Mouse (Mus musculus) neural tube, embryonic 11.5 days (tissue): ENCODE data around the gene Yipf3. TPM values are rescaled to one million over a fixed set of nuclear protein-coding genes. Genes with fewer than 3 reads are reported as not detected.

ENCODE experiments used
- ATAC-seq: fragments of 200-750 bp; cut with Nextera tagmentation; 2 replicates; pipeline ENCODE4 v1.8.0; 2017; ENCODE audit warnings: moderate number of reproducible peaks, mild to moderate bottlenecking, moderate TSS enrichment, moderate library complexity; ENCODE audit not compliant: insufficient read depth, low FRiP score, low TSS enrichment
- DNase-seq: peaks from one replicate; pipeline ENCODE4 v3.0.0-alpha.2; 2015; ENCODE audit warnings: low spot score
- H3K27ac ChIP-seq: fragments of 300-500 bp; sonication (generic); 2 replicates; pipeline ENCODE4 v1.5.1; 2014; ENCODE audit warnings: low read depth, mild to moderate bottlenecking, low read length
- H3K27me3 ChIP-seq: fragments of 300-500 bp; sonication (generic); 2 replicates; pipeline ENCODE4 v1.6.1; 2014; ENCODE audit warnings: mild to moderate bottlenecking, low read length, mixed read lengths; ENCODE audit not compliant: control insufficient read depth, insufficient read depth
- H3K36me3 ChIP-seq: fragments of 300-500 bp; sonication (generic); 2 replicates; pipeline ENCODE4 v1.6.1; 2014; ENCODE audit warnings: mild to moderate bottlenecking, low read length, moderate library complexity, mixed read lengths; ENCODE audit not compliant: control insufficient read depth, insufficient read depth
- H3K4me1 ChIP-seq: fragments of 300-500 bp; sonication (generic); 2 replicates; pipeline ENCODE4 v1.6.1; 2014; ENCODE audit warnings: low read length, mixed read lengths; ENCODE audit not compliant: control insufficient read depth, insufficient read depth
- H3K4me2 ChIP-seq: fragments of 300-500 bp; sonication (generic); 2 replicates; pipeline ENCODE4 v1.6.1; 2014; ENCODE audit warnings: low read depth, mild to moderate bottlenecking, moderate library complexity
- H3K4me3 ChIP-seq: fragments of 300-500 bp; sonication (generic); 2 replicates; pipeline ENCODE4 v1.5.1; 2014; ENCODE audit warnings: low read depth, low read length
- H3K9ac ChIP-seq: fragments of 300-500 bp; sonication (generic); 2 replicates; pipeline ENCODE4 v1.6.1; 2014; ENCODE audit warnings: mild to moderate bottlenecking, low read length
- H3K9me3 ChIP-seq: fragments of 300-500 bp; sonication (generic); 2 replicates; pipeline ENCODE4 v1.6.1; 2016; ENCODE audit warnings: low read length; ENCODE audit not compliant: control insufficient read depth
- WGBS: fragments of 180-500 bp; shearing (Covaris S2); extraction: QIAGEN DNeasy Blood & Tissue Kit; methylation state at CpG from one replicate; pipeline ENCODE4 v1.1.7; 2014; 5-methylcytosine and 5-hydroxymethylcytosine counted together
- polyA plus RNA-seq: library from polyadenylated mRNA; unstranded; fragments of >200 nt; fragmentation: Nextera tagmentation; extraction: Ambion mirVana; gene quantifications from 2 replicates; pipeline ENCODE4 v1.2.1, GENCODE M21; 2014

Yipf3 gene
- polyA plus RNA-seq, 1 experiment from 2014 or later: 89.9 TPM

DNA sequence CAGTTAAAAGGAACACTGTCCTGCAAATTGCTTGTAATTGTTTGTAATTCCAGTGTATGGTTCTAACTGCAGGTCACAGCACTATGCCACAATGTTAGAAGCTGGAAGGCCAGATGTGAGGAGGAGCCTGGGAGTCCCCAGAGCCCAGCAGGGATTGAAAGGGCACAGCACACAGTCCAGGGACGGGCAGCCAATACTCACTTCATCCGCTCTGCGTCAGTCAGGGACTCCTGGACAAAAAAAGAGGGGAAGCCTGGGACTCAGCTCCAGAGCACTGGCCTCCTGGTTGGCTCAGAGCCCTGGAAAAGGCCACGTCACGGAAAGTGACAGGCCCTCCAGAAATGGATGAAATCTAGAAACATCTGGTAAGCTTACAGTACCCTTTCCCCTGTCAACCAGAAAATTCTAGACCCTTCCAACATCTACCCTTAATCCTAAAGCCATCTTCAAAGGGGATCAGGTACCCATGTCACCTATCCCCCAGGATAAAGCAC is 14.4 kb downstream of the Yipf3 start:
- Histone ChIP-seq H3K27ac (no peak overlapping the region), H3K4me3 (no peak overlapping the region), H3K4me1 (no peaks in the 10 kb centered on the region), H3K27me3 (no peaks in the 10 kb centered on the region), H3K9me3 (no peaks in the 10 kb centered on the region), H3K9ac (no peak overlapping the region), H3K4me2 (no peak overlapping the region), H3K36me3 (peaks cover 15% of the 10 kb centered on the region)
- DNase-seq (no peak), ATAC-seq (no peak)
- 90% methylated on average over 5 of the region's 5 CpGs for WGBS

DNA sequence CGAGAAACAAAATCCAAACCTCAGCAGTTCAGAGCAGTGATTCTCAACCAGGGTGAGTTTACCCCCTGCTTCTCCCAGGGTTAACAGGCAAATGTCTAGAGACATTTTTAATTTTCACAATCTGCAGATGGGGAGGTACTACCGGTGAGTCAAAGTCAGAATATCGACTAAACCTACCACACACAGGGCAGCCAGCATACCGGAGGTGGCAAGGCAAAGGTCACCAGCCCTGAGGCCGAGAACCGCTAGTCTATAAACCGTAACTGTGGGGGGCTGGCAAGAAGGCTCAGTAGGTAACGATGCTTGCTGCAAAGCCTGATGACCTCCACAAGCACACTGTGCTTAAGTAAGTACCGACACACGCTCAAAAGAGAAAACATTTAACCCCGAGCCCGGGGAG is 17.6 kb downstream of the Yipf3 start:
- ATAC-seq: no peak
- H3K4me3 ChIP-seq: no peak overlapping the region
- 89% methylated on average over 12 of the region's 12 CpGs for WGBS

DNA sequence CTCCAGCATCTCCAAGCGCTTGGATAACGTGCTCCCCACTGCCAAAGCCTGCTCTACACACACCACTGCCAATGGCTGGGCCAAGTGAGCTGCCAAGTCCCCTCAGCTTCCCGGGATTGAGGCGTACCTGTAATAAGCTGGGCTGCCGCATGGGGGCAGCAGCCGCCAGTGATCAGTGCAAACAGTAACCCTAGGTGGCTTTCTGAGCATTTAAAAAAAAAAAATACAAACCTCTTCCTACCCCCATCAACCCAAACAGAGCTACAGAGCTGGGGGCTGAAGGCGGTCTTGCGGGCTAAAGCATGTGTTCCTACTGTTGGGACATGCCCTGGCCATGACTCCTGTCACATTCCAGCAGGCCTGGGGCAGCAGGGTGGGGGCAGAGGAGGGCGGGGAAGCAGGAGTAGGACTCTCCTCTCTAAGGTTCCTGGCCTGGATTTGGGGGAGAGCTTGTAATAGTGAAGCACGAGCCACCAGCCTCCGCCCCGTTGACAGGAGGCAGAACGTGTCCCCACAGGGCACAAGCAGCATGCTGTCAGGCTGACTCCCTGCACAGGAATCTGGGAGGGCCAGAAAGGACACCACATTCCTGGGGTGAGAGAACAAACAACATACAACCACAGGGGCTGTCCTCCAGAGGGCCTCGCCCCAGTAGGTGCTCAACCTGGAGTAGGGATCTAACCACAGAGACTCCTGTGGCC is 18.2 kb downstream of the Yipf3 start:
- H3K9ac ChIP-seq: no peak overlapping the region

More for the DNA sequence above, 17.6 kb downstream of the Yipf3 start:
- H3K9ac ChIP-seq: no peak overlapping the region
- no peak overlapping the region for H3K27ac ChIP-seq
- DNase-seq: no peak
- H3K4me1 ChIP-seq: no peaks in the 10 kb centered on the region
- H3K4me2 ChIP-seq: no peak overlapping the region
- H3K9me3 ChIP-seq: no peaks in the 10 kb centered on the region
- peaks cover 14% of the 10 kb centered on the region for H3K36me3 ChIP-seq
- no peaks in the 10 kb centered on the region for H3K27me3 ChIP-seq

DNA sequence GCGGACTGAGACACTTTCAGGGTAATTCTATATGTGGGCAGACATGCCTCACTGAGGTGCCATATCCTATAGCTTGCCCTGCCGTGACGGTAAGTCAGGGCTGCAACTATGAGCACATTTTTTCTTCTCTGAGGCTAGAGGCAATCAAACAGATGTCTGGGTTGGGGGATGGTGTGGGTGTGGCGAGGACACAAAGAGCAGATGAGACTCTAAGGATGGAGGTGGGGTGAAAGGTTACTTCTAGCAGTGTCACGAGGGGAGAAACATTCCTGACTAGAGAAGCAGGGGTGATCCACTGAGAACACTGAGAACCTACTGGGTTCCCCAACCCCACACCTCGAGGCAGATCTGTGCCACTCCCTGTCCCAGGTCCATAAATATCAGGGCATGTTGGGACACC is 19.1 kb downstream of the Yipf3 start:
- no peak overlapping the region for H3K4me2 ChIP-seq
- peak; percentile 3 for DNase-seq
- no peak for ATAC-seq
- 58% methylated on average over 6 of the region's 6 CpGs for WGBS
- no peaks in the 10 kb centered on the region for H3K9me3 ChIP-seq
- no peak overlapping the region for H3K9ac ChIP-seq
- H3K27me3 ChIP-seq: no peaks in the 10 kb centered on the region
- peaks cover 20% of the 10 kb centered on the region for H3K36me3 ChIP-seq
- no peaks in the 10 kb centered on the region for H3K4me1 ChIP-seq
- no peak overlapping the region for H3K27ac ChIP-seq
- no peak overlapping the region for H3K4me3 ChIP-seq

More for the DNA sequence above, 18.2 kb downstream of the Yipf3 start:
- DNase-seq: peak; percentile 86
- Histone ChIP-seq H3K4me1 (no peaks in the 10 kb centered on the region), H3K27me3 (no peaks in the 10 kb centered on the region), H3K36me3 (peaks cover 18% of the 10 kb centered on the region), H3K4me2 (no peak overlapping the region), H3K9me3 (no peaks in the 10 kb centered on the region), H3K4me3 (no peak overlapping the region), H3K27ac (no peak overlapping the region)
- ATAC-seq: no peak
- 33% methylated on average over 14 of the region's 14 CpGs for WGBS

DNA sequence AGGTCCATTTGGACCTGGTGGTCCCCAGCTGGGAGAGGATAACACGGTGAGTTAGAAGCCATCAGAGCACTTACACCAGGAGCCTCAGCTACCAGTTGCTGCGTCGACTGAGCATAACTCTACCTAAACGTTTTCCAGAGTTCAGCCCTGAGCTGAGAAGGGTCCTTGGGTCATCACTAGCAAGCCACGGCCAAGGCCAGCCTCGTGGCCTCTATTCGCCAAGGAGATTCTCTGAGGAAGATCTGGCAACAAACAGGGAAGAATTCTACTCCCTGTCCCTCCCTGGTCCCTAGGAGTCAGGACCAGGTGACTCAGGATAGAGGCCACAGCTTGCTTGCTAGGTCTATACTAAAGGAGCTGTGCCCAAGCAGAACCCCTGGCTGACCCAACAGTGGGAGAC is 19.6 kb downstream of the Yipf3 start:
- Histone ChIP-seq H3K4me1 (no peaks in the 10 kb centered on the region), H3K36me3 (peaks cover 20% of the 10 kb centered on the region), H3K27me3 (no peaks in the 10 kb centered on the region), H3K27ac (no peak overlapping the region), H3K4me3 (no peak overlapping the region), H3K9me3 (no peaks in the 10 kb centered on the region), H3K9ac (no peak overlapping the region), H3K4me2 (no peak overlapping the region)
- ATAC-seq: no peak
- no peak for DNase-seq
- WGBS: 85% methylated on average over 7 of the region's 7 CpGs

DNA sequence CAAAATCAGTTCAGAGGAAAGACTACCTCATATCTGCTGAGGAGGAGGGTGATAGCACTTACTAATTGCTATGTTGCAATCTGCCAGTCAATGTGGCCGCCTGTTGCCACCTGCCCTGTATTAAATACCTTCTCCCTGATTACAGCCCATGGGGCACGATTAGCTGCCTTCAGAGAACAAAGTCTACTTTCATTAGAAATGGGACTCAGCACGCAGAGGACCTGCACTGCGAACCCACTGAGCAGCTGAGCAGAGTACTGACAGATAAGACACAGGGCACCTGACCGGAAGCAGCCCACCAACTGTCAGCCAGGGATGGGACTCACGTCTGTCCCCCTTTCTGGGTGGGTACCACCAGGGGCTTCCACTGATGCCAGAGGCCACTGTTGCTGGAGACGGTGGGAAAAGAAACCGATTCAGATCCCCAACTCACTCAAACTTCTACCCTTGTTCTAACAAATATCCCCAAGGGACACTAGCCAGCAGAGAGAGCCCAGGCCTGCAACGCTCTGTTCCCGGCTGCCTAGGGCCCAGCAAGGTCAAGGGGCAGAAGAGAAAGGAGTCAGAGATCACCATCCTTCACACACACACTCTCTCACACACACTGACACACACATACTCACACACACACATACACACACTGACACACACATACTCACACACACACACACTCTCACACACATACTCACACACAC is 20.3 kb downstream of the Yipf3 start:
- ATAC-seq (no peak), DNase-seq (no peak)
- Histone ChIP-seq H3K4me2 (no peak overlapping the region), H3K36me3 (peaks cover 20% of the 10 kb centered on the region), H3K9me3 (no peaks in the 10 kb centered on the region), H3K9ac (no peak overlapping the region), H3K4me1 (no peaks in the 10 kb centered on the region), H3K4me3 (no peak overlapping the region), H3K27me3 (no peaks in the 10 kb centered on the region), H3K27ac (no peak overlapping the region)
- WGBS: 83% methylated on average over 10 of the region's 10 CpGs

DNA sequence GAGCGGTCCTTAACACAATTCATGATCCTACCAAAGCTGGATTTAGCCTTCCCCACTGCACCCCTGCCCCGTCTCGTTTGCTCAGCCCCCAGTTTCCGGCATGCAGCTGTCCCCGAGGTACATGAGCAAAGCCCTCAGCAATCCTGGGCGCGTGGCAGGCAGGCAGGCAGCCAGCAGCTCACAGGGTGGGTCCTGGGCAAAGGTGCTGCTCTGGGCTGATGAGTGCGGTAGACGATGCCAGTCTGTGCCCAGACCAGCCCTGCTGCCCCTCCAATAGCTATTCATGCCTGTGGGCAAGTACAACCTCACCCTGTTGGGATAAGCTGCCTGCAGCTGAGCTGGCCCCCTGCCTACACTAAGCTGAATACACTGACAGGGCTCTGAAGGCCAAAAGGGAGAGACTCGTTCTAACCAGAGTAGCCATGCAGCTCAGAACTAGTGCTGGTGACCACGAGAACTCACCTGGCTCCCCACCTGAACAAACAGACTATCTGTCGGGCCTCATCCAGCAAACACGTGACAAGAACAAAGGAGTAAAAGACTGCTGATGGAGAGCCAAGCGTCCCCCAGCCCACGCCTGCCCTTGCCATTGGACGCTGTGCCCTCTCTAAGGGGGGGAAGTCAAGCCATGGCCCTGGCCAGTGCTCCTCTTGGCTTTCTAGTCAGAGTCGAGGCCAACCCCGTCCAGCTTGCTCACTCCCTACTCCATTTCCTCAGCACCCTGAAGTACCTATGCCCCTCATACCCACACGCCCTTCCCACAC is 22.1 kb downstream of the Yipf3 start:
- no peak overlapping the region for H3K9ac ChIP-seq
- ATAC-seq (no peak), DNase-seq (no peak)

DNA sequence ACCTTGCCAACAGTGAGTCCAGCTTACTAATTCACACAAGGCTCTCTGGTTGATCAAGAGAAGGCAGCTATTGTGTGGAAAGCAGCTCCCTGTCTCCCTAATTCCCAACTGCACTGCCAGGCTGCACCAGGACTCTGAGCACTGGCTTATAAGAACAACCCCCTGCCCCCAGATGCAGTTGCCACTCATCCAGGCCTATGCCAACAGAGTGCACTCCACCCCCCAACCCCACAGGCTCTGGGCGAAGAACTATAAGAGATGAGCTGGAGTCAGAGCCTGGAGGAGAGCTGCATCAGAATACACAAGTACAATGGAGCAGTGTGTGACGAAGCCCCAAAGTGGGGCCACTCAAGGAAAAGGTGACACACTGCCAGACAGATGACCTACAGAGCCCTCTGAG is 24.2 kb downstream of the Yipf3 start:
- H3K4me1 ChIP-seq: no peaks in the 10 kb centered on the region
- WGBS: 90% methylated on average over 2 of the region's 2 CpGs
- DNase-seq (no peak), ATAC-seq (no peak)
- no peak overlapping the region for H3K4me3 ChIP-seq
- H3K27ac ChIP-seq: no peak overlapping the region
- no peak overlapping the region for H3K4me2 ChIP-seq
- no peaks in the 10 kb centered on the region for H3K9me3 ChIP-seq
- no peaks in the 10 kb centered on the region for H3K27me3 ChIP-seq
- no peak overlapping the region for H3K9ac ChIP-seq
- H3K36me3 ChIP-seq: peaks cover 14% of the 10 kb centered on the region

More for the DNA sequence above, 22.1 kb downstream of the Yipf3 start:
- H3K4me2 ChIP-seq: no peak overlapping the region
- no peak overlapping the region for H3K4me3 ChIP-seq
- no peak overlapping the region for H3K27ac ChIP-seq
- no peaks in the 10 kb centered on the region for H3K9me3 ChIP-seq
- WGBS: 88% methylated on average over 19 of the region's 19 CpGs
- peaks cover 12% of the 10 kb centered on the region for H3K36me3 ChIP-seq
- H3K4me1 ChIP-seq: no peaks in the 10 kb centered on the region
- no peaks in the 10 kb centered on the region for H3K27me3 ChIP-seq
